Mouse (Mus musculus): ENCODE results near the gene Rubcnl.

The Rubcnl gene

DNA sequence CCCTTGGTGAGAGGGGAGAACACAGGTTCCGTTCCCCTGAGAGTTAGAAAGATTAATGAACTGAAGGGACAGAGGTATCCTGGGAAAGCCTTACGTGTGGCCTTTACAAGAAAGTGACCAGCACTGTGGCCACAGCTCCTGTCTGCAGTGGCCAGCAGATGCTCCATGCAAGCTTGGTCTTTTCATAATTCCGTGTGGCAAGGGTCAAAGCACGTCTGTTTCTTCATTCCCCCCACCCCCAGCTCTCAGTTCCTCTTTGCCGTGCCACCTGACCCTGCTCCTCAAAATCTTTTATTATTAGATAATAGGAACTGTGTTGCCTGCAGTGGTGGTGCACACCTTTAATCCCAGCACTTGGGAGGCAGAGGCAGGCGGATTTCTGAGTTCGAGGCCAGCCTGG lies 1.4 kb downstream of the Rubcnl start:
- ATAC-seq (ENCODE audit: insufficient number of reproducible peaks, low FRiP score, low TSS enrichment) = no peak

DNA sequence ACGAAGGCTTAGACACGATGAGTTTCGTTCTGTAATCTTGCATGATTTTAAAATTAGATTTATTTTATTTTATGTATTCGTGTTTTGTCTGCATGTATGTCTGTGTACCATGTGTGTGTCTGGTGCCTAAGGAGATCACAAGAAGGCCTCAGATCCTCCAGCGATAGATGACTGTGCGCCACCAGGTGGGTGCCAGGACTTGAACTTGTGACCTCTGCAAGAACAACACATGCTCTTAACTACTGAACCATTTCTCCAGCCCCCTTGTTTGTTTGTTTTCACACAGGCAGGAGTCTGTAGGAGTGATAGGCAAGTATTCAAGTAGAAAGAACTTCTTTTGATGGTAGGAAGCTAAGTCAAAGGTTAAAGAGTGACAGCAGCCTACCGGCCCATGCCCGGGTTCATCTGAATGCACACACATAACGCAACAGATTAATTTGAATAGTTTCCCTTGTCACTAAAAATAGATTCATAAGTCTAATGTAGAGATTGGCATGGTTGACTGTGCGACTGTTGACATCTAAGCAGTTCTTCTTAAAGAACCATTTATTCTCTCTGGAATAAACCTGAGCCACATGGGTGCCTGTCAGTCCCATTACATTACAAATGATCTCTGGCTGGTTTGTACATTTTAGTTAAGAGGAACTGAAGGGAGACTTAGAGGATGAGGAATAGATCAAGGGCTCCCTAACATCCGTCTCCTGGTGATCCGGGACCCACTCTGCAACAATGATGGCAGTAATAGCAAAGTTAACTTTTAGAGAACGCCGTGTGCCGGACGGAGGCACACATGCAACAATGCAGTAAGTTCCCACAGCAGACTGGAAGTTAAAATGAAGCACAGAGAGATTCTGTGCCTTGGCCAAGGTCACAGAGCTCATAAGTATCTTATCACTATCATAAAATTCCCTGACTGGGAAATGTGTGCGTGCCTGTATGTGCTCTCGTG lies 2.3 kb downstream of the Rubcnl start:
- ATAC-seq (ENCODE audit: insufficient number of reproducible peaks, low FRiP score, low TSS enrichment) = no peak

DNA sequence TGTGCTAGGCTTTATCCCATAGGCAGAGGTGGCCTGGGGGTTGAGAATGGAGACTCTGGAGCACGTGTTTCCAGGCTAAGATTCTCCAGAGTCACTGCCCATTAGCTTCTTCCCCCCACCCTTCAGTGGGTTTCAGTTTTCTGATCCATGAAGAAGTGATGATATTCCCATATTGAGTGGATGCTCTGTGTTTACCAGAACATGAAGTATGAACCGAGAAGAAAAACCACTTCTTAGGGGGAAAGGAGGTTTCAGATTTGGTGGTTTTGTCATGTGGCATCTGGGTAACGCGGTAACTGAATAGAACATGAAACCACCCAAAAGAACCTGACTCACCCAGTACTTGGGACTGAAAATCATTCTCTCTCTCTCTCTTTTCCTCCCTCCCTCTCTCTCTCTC lies 3.0 kb downstream of the Rubcnl start:
- ATAC-seq (ENCODE audit: insufficient number of reproducible peaks, low FRiP score, low TSS enrichment) = no peak

- no peak for ATAC-seq (ENCODE audit: insufficient number of reproducible peaks, low FRiP score, low TSS enrichment)
Observed at GRCm38 (mm10) chr14:75020581-75021253, 4.9 kb downstream of the Rubcnl start.

- no peak for ATAC-seq (ENCODE audit: insufficient number of reproducible peaks, low FRiP score, low TSS enrichment)
Observed at GRCm38 (mm10) chr14:75022522-75022921, 6.7 kb downstream of the Rubcnl start.

DNA sequence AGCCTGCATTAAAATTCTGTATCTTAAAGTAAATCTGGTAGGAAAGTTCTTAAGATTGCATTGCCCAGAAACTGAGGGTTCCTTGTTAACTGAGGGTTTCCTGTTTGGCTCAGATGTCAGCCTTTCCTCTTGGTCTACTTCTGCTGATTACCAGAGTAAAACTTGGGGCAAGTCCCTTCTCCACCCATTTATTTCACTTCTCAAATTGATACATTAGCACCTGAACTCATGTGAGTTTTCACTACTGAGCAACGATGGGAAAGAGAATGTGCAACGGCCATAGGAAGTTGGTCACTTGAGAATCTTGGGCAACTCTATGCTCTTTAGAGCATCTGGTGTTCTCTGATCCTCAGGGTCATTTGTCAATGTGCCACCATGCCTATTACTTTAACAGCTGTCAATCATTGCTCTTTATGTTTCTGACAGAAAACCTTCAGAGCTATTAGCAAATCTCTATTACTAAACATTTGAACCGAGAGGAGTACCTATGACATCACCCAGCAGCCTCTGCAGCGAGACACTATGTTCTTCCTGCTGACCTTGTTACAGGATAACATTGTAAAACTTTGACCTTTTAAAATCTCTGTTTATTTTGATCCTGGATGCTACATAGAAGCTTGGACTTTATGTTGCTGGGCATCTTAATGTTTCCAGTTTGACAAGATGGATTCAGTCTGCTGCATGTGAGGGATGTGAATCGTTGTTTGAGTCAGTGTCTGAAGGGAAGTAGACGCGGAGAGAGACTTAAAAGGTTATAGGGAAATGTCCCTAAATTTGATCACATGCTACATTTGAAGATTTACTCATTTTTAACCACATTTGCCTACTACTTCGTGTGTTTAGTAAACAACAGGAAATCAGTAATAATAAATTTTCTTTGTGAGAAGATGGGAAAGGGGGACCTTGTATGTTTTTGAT lies 9.2 kb downstream of the Rubcnl start:
- ATAC-seq (ENCODE audit: insufficient number of reproducible peaks, low FRiP score, low TSS enrichment) = no peak

- ATAC-seq (ENCODE audit: insufficient number of reproducible peaks, low FRiP score, low TSS enrichment) = no peak
Observed at GRCm38 (mm10) chr14:75030764-75031163, 14.9 kb downstream of the Rubcnl start.

DNA sequence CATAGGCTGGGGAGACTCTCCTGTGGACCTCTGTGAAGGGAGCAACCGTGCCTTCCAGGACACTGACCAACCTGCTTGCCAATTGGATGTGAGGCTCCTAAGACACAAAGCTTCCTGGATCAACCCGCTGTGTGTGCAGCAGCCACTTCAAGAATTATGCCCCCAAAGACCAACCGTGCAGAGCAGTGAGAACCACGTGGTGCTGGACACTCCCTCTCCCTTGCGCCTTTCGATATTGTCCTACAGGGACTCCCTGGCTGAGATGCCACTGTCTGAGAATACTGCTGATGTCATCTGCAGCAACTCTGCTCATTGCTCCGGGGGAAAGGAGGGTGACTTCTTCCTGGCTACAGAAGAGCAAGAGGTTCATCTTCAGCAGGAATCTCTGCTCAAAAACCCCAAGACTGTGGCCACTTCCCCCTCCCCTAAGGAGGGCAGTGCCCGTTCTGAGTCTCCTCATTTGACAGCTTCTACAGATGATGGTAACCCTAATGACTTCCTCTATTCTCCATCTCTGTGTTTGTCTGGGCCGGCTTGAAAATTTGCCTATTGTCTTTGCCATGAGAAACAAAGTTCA lies 16.3 kb downstream of the Rubcnl start:
- no peak for ATAC-seq (ENCODE audit: insufficient number of reproducible peaks, low FRiP score, low TSS enrichment)

GRCm38 (mm10) chr14:75032742-75033141 lies 16.9 kb downstream of the Rubcnl start:
- ATAC-seq (ENCODE audit: insufficient number of reproducible peaks, low FRiP score, low TSS enrichment) = no peak

GRCm38 (mm10) chr14:75034240-75034639 lies 18.4 kb downstream of the Rubcnl start:
- ATAC-seq (ENCODE audit: insufficient number of reproducible peaks, low FRiP score, low TSS enrichment) = no peak

DNA sequence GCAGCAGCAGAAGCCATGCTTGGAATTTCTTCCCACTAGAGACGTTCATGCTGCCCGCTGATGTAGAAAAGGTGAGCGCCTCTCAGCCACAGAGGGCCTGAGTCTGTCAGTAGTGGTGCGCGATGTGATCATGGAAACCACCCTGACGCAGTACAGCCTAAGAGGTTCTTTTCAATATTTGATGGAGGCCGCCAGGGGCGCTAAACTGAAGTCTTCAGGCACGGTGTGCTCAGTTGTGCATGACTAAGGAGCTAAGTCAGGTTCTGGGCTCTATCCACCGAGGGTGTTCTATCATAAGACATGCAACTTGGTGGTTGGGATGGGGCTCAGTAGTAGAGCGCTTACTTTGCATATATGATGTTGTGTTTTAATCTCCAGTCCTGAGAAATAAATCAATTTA lies 19.6 kb downstream of the Rubcnl start:
- no peak for ATAC-seq (ENCODE audit: insufficient number of reproducible peaks, low FRiP score, low TSS enrichment)

- ATAC-seq (ENCODE audit: insufficient number of reproducible peaks, low FRiP score, low TSS enrichment) = no peak
Observed at GRCm38 (mm10) chr14:75045184-75045583, 29.4 kb downstream of the Rubcnl start.

- no peak for ATAC-seq (ENCODE audit: insufficient number of reproducible peaks, low FRiP score, low TSS enrichment)
Observed at GRCm38 (mm10) chr14:75052451-75052850, 36.6 kb downstream of the Rubcnl start.

DNA sequence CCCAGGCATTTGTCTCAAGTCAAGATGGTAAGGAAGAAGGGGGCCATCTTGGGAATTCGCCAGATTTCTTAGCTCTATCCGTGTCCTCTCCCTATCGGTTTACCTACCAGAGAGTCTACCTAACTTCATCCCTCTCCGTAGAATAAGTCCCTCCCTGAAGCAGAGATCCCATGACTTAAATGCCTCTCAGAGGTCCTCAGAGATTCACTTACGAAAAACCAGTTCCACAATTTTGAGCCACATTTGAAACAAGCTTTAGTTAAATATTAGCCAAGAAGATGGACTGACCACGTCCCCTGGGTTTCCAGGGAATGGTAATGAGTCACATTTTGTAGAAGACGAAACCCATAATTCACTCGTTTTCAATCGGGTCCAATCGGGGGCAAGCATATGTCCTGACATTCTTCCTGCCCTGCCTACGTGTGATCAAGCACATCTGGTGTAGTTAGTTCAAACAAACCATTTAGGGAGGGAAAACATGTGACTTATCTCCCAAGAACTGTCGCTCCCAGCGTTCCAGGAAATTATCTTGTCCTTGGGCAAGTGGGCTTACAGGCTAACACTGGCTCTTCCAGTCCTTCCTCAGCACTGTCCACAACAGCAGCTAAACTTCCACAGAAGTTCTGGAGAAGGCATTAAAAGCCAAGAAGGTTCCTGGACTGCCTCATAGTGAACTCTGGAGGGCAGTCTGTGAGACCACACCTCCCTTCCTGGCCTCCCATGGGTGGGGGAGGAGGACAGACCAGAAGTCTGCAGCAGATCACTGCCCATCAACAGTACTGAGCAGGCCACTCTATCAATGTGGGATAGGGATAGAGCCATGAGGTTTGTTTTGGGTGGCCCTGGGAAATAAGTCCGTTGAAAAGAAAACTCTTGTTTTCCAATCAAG lies 38.9 kb downstream of the Rubcnl start:
- ATAC-seq (ENCODE audit: insufficient number of reproducible peaks, low FRiP score, low TSS enrichment) = no peak

DNA sequence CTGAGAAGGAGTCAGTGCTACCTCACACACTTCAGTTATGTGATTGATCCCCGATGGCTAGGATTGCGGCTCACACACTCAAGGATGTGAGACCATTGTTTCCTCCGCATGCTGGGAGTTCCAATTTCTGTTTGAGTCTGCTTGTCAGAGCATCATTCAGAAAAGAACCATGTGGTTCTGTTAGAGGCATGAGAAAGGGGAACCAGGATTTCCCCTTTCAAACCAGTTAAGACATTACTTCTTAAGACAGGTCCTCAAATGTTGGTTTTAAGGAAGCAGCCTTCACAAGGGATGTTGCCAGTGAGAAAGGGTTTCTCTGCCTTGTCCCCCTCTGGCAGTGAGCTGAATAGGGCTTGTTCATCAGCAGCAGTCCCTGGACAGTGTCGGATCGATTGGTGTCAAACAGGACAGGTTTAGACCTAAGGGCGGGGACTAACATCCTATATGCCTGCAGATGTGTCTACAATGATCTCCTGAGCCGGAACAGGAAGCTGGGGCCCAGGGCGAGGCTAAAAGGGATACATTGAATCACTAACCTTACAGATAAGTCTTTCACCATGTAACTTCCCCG lies 41.1 kb downstream of the Rubcnl start:
- no peak for ATAC-seq (ENCODE audit: insufficient number of reproducible peaks, low FRiP score, low TSS enrichment)

DNA sequence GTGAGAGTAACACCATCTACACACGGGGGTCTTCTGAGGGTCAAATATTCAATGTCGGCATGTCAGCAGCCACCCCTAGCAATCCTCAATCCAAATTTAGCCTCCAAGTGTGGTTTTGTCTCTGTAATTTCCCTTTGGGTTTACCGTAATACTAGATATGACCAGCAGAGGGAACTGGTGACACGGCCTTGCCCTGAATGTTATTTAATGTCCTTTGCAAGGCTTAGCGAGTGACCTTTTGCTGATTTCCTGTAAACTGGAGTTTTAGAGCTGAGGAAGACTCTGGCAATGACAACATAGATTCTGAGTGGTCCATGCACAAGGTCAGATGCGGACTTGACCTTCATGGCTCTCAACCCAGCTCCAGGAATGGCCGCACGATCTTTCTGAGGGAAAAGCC lies 44.7 kb downstream of the Rubcnl start:
- ATAC-seq (ENCODE audit: insufficient number of reproducible peaks, low FRiP score, low TSS enrichment) = peak; percentile 46; the same call in 1 of the 2 replicates

DNA sequence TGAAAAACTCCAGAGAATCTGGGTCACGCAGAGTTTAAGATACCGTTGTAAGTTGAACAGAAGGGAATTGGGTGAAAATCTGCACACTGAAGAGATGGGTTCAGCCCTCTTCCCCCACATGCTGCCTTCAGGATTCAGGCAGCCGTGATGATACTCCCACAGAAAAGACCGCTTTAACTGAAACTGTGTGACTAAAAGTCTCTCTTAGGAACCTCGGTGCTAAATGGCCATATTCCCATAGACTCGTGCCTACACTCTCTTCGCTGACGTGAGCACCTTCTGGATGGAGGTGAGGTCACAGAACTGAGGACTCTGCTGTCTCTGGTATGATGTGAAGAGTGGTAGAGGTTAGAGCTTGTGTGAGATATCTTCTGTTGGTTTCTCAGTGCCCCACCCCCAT lies 48.1 kb downstream of the Rubcnl start:
- no peak for ATAC-seq (ENCODE audit: insufficient number of reproducible peaks, low FRiP score, low TSS enrichment)

- ATAC-seq (ENCODE audit: insufficient number of reproducible peaks, low FRiP score, low TSS enrichment) = no peak
Observed at GRCm38 (mm10) chr14:75064520-75064919, 48.7 kb downstream of the Rubcnl start.

GRCm38 (mm10) chr14:75065211-75065610 lies 49.4 kb downstream of the Rubcnl start:
- no peak for ATAC-seq (ENCODE audit: insufficient number of reproducible peaks, low FRiP score, low TSS enrichment)

Measured in cerebellum, adult (tissue).